Mouse (Mus musculus) naive thymus-derived CD4-positive, alpha-beta T cell, adult 2 months (primary cell): ENCODE measurements around the gene Mob1a.
"Not testable (repeated sequence)": the region's sequence is repeated elsewhere in the genome, so short reads cannot be mapped to it uniquely, and the experiment has no call there.

Experiments
- DNase-seq: peaks from one replicate; pipeline ENCODE4 v3.0.0-alpha.2; 2011; ENCODE audit warnings: low read depth

Mob1a gene

DNA sequence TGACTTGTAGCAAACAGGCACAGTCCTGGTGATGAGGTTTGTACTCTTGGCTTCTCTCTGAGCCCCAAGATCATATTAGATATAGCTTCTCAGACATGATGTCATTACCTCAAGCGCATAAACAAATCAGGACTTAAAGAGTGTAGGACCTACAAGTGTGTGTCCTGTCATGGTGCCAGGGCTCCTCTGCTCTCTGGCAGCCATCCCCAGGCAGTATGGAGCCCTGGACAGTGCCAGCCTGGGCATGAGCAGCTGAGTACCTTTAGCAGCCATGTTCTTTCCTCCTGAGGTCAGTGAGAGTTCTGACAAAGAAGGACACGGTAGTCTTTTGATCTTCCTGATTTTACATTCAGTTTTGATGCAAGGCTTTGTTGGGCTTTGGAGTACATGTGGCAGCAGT lies 17.1 kb downstream of the Mob1a start:
- DNase-seq: no peak

DNA sequence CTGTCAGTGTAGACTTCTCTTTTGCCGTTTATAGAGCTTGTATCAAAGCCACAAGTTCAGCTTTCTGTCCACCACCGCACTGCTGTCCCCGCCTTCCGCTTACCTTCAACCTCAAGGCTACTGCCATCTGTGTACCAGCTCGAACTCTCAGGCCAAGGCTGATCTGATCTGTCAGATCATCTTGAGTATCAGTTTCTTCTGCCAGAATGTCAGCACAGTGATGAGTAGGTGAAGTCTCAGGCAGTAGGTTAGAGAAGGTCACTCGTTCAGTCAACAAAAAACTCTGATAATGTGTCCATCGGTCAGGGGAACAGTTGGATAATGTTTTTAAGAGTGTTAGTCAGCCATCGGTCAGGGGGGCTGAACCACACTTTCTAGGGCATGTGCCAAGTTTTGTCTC lies 19.5 kb downstream of the Mob1a start:
- DNase-seq: not testable (repeated sequence)

DNA sequence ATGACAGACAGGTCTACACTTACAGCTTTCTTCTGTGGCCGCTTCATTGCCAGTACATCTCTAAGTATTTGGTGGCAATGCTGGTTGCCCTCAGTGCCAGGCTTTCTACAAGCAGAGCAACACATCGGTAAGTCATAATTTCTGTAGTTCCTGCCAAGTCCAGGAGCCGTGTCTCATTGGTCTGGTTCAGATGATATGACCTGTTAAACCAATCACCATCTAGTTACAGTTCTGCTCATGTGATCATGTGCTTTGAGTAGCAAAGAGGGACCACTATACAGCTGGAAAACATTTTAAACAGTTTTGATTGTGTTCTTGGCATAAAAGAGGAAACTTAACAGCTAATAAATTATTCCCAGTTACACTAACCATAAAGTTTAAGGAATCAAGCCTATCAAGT lies 22.1 kb downstream of the Mob1a start:
- no peak for DNase-seq

DNA sequence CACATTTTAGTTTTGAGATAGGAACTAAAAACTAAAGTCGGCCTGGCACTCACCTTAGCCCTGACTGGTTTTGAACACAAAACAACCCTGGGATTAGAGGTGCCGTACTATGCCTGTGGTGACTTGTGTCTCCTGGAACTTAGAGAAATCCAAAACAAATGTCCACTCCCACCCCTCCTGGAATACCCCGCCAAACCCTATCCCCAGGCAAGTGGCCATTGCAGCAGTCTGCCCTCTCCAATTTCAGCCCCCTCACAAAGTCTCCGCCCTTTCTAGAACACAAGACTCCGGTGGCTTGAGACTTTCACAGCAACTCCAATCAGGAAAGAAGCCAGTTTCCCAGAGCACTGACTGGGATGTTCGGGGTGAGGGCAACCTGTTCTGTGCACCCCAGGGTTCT lies 23.1 kb downstream of the Mob1a start, which contains the start of gene Bola3:
Bola3 (plus strand) TSS at position 275 of the 400 bp plus-strand sequence.
- no peak for DNase-seq

DNA sequence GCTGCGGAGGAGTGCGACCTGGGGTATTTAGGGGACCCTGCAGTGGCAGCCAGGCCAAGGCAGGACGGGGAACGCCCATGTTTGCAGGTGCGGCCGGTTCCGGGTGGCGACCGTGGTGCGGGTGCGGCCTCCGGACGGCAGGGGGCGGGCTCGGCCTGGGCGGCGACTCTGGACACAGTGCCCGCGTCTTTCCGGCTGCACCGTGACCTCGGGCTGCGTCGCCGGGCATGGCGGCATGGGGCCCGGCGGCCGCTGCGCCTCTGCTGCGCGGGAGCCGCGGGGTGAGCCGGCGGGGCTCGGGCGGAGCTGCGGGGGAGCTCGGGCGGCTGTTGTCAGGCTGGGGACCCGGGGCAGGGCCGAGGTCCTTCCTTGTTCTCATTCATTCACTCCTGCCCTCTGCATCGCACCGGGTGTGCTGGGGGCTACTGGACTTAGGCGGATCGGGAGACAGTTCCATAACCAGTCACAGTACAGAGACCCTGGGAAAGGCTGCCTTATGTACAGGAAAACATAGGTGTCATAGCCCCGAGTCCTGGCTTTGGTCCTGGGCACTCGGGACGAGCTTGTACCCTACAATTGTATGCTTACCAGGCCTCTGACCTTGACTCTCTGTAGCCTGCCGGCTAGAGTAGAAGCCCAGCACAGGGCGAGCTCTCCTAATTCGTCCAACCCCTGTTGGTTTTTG lies 23.6 kb downstream of the Mob1a start:
- peak; percentile 88 for DNase-seq

DNA sequence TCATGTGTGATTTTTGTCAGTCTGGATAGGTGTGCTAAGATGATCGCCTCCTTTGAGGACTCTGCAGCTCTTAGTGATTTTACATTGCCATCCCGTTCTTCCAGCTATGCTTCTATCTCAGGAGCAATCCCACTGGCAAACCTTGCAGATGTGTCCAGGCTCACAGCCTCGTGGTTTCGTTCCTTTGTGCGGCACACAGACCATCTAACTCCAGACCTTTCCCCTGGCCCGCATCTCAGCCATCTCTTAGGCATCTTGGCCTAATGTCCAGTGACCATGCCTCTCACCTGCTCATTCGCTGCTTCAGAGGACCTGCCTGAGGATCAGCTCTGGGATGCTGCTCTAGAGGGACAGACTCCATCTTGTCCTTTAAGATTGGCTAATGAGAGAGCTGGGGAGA lies 24.4 kb downstream of the Mob1a start:
- no peak for DNase-seq

DNA sequence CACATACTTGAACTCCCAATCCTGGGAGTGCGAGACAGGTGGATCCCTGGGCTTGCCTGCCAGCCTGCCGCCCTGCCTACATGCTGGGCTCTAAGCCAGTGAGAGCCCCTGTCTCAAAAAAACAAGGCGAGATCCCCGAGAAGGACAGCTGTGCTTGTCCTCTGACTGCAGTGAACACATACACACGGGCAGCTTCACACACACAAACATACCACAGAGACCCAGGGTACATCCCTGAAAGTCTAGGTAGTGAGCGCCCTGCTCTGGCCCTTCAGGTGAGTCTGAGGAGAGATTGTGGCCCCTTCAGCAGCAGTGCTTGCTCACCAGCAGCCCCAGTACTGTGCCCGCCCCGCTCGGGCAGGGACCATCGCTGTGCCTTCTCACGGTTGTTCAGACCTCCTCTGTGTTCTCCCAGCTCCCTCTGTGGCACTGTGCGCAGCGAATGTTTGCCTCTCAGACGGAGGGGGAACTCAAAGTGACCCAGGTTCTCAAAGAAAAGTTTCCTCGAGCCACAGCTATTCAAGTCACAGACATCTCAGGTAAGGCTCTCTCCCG lies 25.1 kb downstream of the Mob1a start:
- no peak for DNase-seq

DNA sequence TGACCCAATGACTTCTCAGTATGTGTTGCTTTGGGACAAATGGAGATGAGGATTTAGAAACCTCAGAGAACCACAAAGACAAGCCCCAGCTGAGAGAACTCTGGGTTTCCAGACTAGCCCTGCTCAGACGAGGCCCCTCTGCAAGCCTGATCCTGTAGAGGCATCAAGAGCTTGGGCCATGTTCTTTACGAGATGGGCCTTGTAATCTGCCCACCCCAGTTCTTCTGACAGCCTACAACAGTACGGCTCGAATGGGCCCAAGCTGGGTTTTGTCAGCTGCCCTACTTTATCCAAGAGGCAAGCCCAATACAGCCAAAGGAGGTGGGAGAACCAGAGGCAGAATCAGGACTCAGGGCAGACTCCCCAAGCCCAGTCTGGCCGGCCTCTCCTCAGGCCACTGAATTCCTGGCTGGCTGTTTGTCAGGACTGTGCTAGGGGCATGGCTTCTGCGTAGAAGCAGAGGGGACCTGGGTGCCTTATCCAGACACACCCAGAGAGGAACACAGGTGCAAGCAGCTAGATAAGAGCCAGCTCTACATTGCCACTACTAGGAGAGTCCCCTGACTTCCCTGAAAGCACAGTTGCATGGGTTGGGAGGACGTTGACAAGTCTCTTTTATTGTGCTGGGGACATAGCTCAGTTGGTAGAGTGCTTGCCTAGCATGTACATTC lies 25.8 kb downstream of the Mob1a start:
- DNase-seq: no peak

DNA sequence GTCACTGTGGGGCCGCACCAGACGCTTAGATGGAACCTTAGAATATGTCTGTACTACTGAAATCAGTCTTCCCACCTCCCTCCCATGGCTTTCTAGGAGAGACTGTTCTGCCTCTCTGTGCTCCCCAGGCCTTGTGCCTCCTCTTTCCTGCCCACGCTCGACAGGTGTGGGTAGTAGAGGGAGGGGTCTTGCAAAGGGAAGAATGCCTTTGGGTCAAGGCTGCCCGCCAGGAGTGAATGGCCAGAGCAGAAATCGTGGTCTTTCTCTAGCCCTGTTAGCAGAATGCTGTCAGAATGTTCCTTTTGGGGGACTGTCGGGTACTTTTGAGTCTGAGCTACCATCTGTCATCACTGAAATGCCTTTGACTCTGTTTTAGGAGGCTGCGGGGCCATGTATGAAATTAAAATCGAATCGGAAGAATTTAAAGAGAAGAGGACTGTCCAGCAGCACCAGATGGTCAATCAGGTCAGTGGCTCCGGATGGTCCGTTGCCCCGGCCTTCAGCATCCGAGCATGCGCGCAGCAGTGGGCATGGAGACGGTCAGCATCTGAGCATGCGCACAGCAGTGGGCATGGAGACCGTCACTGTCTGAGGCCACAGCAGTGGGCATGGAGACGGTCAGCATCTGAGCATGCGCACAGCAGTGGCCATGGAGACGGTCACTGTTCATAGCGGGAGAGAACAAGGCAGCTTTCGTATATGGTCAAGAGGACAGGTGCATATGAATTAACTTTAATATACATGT lies 27.0 kb downstream of the Mob1a start:
- DNase-seq: no peak

DNA sequence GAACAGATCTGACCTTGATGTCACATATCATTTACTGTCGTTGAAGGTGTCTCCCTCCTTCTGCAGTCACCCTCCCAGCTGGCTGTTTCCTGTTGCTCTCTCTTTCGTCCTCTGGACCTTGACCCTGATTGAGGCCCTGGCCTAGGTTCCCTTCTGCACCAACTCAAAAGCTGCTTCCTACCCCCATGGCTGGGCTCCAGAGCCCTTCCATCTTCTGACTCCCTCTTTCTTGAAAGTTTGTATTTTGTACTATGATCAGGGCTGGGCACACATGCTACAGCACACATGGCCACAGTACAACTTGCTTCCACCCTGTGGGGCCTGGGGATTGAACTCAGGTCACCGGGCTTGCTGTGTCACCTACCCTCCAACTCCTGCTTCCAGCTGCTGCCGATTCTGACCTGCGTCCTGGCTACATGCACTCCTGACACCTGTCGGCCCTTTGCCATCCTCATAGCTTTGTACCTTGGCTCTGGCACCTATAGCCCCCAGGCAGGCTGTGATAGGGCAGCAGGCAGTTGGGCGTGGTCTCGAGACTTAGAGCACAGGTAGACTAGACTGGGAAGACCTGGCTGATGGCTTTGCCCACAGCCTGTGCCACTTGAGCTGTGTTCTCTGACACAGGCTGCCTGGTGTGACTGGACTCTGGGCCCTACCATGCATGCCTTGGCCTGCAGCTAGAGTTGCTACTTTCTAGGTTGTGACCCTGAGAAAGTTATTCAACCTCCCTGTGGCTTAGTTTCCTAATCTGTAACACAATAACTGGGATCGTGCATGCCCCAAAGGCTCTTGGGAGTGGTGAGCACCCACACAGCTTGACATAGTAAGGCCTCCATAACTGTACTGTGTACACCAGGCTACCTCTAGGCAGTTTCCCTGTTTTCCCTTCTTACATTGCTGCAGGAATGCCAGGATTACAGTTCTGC lies 29.3 kb downstream of the Mob1a start:
- no peak for DNase-seq

DNA sequence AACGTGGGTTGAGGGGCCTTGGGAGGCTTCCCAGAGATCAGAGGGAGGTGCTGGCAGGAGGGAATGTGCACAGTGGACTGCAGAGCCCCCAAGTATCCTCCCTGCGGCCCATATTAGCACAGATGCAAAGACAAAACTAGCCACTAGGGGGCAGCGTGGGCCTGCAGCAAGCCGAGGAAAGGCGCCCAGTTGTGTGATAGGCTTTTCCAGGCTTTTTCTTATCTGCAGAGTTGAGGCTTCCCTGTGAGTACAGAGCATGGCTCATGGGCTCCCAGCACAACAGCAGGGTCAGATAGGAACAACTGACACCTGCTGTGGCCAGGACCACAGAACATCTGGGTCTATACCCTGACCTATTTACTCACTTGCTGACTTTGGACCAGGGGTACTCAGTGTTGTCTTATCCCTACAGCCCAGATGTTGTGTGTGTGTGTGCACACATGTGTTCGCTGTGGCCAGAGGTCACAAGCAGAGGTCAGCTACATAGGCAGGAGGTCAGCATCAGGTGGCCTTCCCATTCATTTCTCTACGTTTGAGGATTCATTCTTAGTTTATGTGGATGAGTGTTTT lies 30.8 kb downstream of the Mob1a start:
- DNase-seq: peak; percentile 88

DNA sequence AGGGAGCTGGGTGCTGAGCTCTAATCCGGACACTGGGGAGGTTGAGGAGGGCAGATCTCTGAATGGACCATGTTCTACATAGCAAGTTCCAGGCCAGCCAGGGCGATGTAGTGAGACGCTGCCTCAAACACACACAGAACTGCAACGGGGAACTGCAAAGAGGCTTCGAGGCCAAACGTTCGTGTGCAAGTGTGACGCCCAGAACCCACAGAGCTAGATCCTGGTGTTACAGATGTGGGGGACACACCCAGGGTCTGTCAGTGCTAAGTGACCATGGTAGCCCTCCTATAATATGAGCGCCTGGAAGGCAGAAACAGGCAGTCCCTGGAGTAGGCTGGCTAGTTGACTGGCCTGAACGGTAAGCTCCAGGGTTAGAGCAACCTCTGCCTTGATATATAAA lies 31.6 kb downstream of the Mob1a start:
- no peak for DNase-seq

DNA sequence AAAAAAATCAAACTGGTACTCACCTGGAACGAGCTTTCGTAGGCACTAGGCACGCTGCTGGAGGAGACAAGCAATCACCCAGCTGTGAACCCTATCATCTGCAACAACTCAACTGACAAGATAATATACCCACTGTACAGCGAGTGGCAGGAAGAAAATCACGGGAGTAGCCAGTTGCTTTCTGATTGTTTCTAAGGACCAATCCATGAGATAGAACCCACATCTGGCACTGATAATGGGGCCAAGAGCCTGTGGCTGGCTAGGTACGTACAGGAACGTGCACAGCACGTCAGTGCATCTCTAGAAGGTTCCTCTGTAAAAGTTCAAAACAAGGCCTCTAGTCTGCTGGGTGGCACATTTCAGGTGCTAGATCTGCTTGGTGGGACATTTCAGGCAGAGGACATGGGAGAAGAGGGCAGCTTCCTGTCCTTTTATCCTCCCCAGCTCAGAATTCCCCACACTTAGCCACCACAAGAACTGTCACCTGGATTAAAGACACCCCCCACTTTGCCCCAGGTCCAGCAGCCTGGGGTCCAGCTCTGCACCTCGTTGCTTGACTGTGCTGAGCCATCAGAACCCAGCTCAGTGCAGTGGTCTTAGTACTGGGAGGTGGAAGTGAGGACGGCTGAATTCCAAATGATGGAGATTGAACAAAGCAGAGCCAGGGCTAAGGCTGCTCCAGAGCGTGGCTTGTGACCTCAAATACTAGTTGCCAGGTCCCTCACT lies 35.9 kb downstream of the Mob1a start:
- DNase-seq: no peak

DNA sequence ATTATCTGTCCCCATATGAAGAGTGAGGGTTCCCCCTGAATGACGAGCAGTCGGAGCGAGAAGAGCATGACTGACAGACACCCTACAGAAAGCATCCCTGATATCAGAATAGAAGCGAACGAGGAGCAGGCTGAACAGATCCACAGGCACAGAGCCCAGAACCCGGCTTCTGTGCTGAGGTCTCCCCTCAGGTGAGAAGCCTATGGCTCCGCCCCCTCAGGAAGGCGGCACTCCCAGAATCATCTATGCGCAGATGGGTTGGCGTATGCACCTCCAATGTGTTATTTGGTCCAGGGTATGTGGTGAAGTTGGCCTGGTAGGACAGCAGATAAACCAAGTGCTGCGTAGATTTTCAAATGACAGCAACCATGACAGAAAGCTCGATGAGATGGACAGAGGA lies 37.3 kb downstream of the Mob1a start:
- no peak for DNase-seq

DNA sequence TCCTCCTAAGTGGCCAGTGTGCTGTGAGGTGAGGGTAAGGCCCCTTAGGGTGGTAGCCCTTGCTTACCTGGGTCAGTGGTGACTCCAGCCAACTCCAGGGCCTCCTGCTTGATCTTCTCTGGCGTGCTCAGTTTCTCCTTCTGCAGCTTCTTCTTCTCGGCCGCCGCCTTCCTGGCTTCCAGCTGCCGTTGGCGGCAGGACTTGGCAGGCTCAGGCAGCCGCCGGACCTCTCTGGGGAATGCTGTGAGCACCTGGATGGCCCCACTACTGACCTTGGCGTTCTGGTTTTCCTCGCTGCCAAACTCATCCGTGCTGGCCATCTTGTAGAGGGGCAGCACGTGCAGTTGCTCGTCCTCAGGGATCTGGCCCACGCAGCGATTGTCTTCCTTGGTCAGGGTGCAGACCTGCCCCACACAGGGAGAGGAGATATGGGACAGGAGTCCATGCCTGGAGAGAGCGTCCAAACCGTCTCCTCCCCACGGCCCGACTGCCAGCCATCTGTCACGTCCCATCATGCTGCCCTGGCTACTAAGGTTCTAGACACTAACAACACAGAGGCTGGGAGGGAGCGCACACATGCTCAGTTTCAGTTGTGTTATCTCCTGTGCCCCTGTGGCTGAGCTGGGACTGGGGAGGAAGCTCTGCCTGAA lies 44.6 kb downstream of the Mob1a start:
- DNase-seq: no peak

DNA sequence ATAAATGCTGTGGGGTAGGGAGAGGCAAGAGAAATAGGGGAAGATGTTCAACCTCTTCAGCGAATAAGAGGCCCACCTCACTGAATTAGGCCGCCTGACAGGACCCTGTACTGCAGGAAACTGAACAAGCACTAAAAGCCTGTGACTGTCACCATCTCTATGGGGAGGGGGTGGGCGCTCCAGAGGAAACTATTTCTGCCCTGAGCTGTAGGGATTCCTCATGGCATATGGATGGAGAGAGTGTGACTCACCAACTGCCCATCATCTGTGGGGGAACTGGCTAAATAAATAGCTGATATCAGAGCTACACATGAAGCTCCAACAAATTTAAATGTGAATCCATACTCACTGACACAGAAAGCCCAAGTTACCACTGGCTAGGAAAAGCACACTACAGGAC lies 45.5 kb downstream of the Mob1a start:
- no peak for DNase-seq

DNA sequence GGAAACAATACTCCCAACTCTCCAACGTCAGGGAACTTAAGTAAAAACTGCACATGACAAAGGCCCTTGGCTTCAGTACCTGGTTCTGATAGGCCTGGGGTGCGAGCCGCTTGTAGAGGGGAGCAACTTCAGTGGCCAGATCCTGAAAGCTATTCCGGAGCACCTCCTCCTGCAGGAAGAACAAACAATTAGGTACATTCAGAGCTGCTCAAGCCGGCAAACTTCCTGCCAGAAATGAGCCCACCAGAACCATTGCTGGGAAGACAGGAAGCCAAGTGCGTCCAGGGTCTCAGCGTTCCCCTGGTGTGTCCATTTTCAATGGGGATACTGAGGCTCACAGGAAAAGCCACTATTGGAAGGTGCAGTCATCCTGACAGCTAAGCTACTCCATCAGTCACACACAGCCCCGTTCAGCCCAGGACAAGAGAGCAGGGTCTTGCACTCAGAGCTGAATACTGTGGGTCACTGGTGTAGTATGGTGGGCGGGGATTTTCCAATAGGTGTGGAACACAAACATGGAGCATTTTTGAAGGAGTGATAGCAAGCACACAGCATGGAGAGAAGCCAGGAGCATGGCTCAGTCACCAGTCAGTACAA lies 48.0 kb downstream of the Mob1a start:
- DNase-seq: no peak

DNA sequence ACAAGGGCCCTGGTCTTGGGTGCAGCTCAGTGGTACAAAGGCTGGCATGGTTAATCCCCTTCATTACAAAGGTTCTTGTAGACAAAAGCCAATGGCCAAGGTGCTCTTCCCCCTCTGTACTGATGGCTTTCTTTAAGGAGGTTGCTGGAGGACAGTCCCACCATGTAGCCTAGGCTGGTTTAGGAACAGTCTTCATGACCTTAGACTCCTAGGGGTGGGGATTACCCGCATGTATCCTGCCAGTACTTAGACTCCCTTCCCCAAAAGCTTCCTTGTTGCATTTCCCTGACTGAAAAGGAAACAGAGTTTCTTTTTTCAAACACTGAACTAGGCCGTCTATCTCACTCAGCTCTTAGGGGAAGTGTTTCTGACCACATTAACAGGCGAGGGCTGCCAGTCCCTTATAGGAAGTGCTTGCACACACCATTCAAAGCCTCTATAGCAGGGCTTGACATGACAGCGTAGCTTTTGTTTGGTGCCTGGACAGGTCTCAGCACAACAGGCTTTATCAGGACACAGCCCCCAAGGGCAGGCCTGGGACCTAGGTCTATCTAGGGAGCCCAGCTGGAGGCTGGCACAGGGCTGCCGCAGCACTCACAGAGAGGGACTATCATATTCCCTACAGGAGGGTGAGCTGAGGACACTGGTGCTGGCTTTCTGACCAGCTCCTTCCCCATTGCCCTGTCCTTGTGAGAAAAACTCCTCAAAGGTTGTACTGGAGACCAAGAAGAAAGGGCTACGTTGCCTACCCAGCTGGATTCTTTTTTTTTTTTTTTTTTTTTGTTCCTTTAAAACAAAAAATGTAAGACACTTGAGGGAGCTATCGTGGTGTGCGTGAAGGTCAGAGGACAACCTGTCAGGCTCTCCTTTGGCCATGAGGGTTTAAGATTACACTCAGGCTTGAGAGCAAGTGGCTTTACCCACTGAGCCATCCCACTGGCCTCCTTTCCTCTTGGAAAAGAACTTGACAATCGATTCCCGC lies 56.0 kb downstream of the Mob1a start:
- peak; percentile 59 for DNase-seq
